Mouse (Mus musculus): ENCODE results near the gene Gab3. TPM values are rescaled to one million over a fixed set of nuclear protein-coding genes. Genes with fewer than 3 reads are reported as not detected.
"Not testable (repeated sequence)": the region's sequence is repeated elsewhere in the genome, so short reads cannot be mapped to it uniquely, and the experiment has no call there.

Gab3 gene
- polyA plus RNA-seq, 1 experiment = 1.5 TPM

DNA sequence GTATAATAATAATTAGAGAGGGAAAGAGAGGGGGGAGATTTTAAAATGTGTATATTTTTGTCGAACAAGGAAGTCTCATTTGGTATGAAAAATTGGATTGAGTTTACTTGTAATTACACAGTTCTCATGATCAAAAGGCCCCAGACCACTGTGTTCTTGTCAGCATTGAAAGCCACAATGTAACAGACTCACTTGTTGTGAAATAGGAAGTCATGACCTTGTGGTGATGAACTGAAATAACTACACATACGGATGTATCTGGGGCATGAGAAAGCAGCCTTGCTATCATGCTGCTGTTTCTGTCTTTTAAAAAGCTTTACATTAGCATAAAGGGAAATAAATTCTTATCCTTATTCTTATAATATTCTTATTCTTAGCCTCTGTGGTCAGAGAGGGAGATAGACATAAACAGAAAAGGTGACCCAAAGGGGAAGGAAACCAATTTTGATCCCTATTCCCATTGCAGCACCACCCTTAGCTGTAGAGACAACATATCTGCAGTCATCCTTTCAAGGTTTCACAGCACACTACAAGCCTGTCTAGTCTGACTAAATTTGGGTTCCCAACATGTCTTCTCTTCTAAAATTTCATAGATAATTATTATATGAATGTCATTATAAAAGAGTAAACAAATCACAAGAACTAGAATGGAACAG lies 29.0 kb downstream of the Gab3 start:
- TF ChIP-seq CTCF (IDR thresholded peaks at IDR 0.05; ENCODE audit: control insufficient read depth, insufficient read depth, insufficient replicate concordance, low read depth, low read length) = no peak
- no peak for TF ChIP-seq POLR2A (IDR thresholded peaks at IDR 0.05; ENCODE audit: control insufficient read depth, low read depth, low read length)
- Histone ChIP-seq H3K27ac (ENCODE audit: control insufficient read depth, insufficient read depth, low read depth, low read length) (no peak overlapping the region), H3K4me1 (ENCODE audit: control insufficient read depth, insufficient read depth, low read length) (no peaks in the 10 kb centered on the region), H3K4me3 (ENCODE audit: control insufficient read depth, low read depth, low read length) (no peak overlapping the region), H3K36me3 (ENCODE audit: control insufficient read depth, insufficient read depth, low read length) (no peaks in the 10 kb centered on the region), H3K27me3 (ENCODE audit: control insufficient read depth, insufficient read depth, low read length) (no peaks in the 10 kb centered on the region)

DNA sequence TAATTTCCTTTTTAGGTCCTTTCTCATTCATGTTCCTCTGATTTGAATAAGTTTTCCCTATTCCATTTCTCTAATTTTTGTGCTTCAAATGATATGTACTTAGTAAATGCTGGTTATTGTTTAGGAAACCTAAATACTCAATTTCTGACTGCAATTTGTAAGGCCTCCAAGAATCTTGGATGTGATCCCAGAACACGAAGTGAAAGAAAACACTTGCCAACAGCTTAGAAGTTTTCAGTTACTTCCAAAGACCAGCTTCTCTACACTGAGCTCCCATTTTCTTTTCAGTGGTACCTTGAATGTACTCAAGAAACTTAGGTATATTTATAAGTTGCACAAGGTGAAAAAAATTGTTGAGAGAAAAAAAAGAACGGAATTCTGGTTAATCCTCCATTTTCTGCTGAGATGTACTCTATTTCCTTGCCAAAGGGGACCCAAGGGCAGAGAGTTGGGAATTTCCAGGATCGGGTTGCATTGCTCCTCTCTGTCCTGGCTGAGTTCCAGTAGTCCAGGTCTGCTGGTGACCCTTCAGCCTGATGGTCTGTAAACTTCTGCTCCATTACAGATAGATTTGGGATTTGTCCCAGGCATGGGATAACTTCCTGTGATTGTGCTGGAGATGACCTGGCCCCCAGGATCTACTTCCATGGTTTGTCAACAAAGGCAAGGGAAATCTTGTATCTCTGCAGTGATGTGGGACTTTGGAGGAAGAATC lies 38.2 kb downstream of the Gab3 start:
- H3K27me3 ChIP-seq (ENCODE audit: control insufficient read depth, insufficient read depth, low read length) = no peaks in the 10 kb centered on the region
- TF ChIP-seq POLR2A (IDR thresholded peaks at IDR 0.05; ENCODE audit: control insufficient read depth, low read depth, low read length) (no peak), CTCF (IDR thresholded peaks at IDR 0.05; ENCODE audit: control insufficient read depth, insufficient read depth, insufficient replicate concordance, low read depth, low read length) (no peak)
- no peak overlapping the region for H3K4me3 ChIP-seq (ENCODE audit: control insufficient read depth, low read depth, low read length)

DNA sequence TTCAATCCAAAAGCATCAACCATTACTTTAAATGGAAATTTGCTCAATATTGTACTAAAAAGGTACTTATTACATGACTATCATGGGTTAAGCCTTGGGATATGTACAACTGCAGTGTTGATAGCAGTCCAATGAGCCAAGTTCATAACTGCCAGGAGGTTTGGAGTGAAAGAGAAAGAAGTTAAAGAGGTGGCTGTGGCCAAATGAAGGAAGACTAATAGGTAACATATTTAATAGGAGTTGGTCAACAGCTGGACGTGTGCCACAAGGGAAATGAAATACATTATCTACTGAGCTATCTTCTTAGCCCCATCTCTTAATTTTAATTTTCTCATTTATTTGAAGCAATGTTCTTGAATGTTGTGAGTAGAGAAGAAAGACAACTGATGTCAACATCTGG lies 39.3 kb downstream of the Gab3 start:
- Histone ChIP-seq H3K4me3 (ENCODE audit: control insufficient read depth, low read depth, low read length) (no peak overlapping the region), H3K27me3 (ENCODE audit: control insufficient read depth, insufficient read depth, low read length) (no peaks in the 10 kb centered on the region), H3K27ac (ENCODE audit: control insufficient read depth, insufficient read depth, low read depth, low read length) (no peak overlapping the region), H3K4me1 (ENCODE audit: control insufficient read depth, insufficient read depth, low read length) (no peaks in the 10 kb centered on the region), H3K36me3 (ENCODE audit: control insufficient read depth, insufficient read depth, low read length) (no peaks in the 10 kb centered on the region)
- no peak for TF ChIP-seq POLR2A (IDR thresholded peaks at IDR 0.05; ENCODE audit: control insufficient read depth, low read depth, low read length)
- no peak for TF ChIP-seq CTCF (IDR thresholded peaks at IDR 0.05; ENCODE audit: control insufficient read depth, insufficient read depth, insufficient replicate concordance, low read depth, low read length)

More for the DNA sequence above, 38.2 kb downstream of the Gab3 start:
- Histone ChIP-seq H3K4me1 (ENCODE audit: control insufficient read depth, insufficient read depth, low read length) (no peaks in the 10 kb centered on the region), H3K27ac (ENCODE audit: control insufficient read depth, insufficient read depth, low read depth, low read length) (no peak overlapping the region), H3K36me3 (ENCODE audit: control insufficient read depth, insufficient read depth, low read length) (no peaks in the 10 kb centered on the region)

DNA sequence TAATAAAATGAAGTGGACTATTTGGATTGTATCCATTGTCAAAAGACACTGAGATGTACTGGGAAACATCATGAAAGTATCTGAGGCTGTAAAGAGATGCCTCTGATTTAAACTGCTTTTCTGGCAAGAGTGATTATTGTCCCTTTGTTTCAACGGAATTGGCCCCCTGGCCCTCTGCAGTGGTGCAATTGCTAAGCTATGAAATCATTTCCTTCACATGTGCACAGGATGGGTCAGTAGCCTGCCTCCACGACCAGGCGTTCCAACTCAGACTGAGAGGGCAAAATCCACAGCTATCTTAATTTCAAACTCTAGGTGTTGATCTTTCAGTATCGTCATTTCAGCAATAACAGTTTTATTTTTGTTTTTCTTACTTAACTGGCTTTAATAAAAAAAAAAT lies 40.7 kb downstream of the Gab3 start:
- no peaks in the 10 kb centered on the region for H3K36me3 ChIP-seq (ENCODE audit: control insufficient read depth, insufficient read depth, low read length)
- H3K4me3 ChIP-seq (ENCODE audit: control insufficient read depth, low read depth, low read length) = no peak overlapping the region
- no peak overlapping the region for H3K27ac ChIP-seq (ENCODE audit: control insufficient read depth, insufficient read depth, low read depth, low read length)
- TF ChIP-seq POLR2A (IDR thresholded peaks at IDR 0.05; ENCODE audit: control insufficient read depth, low read depth, low read length) = no peak
- H3K4me1 ChIP-seq (ENCODE audit: control insufficient read depth, insufficient read depth, low read length) = no peaks in the 10 kb centered on the region
- H3K27me3 ChIP-seq (ENCODE audit: control insufficient read depth, insufficient read depth, low read length) = no peaks in the 10 kb centered on the region

DNA sequence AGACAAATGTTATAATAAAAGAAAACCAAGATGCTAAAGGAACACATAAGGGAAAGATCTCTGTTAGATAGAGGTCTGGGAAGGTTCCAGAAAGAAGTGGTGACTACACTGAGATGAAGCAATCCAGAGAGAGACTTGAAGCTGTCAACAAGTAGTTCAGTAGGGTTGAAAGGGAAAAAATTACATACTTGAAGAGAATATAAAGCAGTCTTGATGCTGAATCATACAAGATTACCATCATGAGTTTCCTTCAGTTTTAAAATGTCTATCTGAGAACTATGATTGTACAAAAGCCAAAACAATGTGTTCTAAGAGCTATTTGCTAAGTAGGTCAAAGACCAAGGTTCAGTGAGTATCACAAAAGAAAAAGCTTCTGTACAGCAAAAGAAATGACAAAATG lies 48.6 kb downstream of the Gab3 start:
- no peaks in the 10 kb centered on the region for H3K27me3 ChIP-seq (ENCODE audit: control insufficient read depth, insufficient read depth, low read length)
- no peak overlapping the region for H3K27ac ChIP-seq (ENCODE audit: control insufficient read depth, insufficient read depth, low read depth, low read length)
- TF ChIP-seq POLR2A (IDR thresholded peaks at IDR 0.05; ENCODE audit: control insufficient read depth, low read depth, low read length) (no peak), CTCF (IDR thresholded peaks at IDR 0.05; ENCODE audit: control insufficient read depth, insufficient read depth, insufficient replicate concordance, low read depth, low read length) (no peak)

DNA sequence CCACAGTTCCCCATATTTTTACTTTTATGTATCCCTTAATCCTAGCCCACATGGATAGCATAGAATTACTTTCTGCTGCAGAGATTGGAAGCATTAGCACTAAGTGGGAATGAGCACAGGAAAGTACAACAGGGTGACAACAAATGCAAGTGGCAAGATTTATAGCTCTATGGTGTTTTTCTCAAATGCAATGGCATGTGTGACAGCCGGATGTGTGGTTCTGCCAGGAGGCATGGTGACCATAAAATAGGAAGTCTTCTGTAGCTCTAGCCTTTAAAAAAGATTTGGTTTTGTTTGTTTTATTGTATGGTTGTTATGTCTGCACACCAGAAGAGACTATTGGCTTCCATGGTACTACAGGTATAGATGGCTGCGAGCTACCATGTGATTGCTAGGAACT lies 50.1 kb downstream of the Gab3 start:
- TF ChIP-seq CTCF (IDR thresholded peaks at IDR 0.05; ENCODE audit: control insufficient read depth, insufficient read depth, insufficient replicate concordance, low read depth, low read length) (no peak), POLR2A (IDR thresholded peaks at IDR 0.05; ENCODE audit: control insufficient read depth, low read depth, low read length) (no peak)
- H3K27me3 ChIP-seq (ENCODE audit: control insufficient read depth, insufficient read depth, low read length) = no peaks in the 10 kb centered on the region
- H3K4me3 ChIP-seq (ENCODE audit: control insufficient read depth, low read depth, low read length) = no peak overlapping the region
- no peaks in the 10 kb centered on the region for H3K36me3 ChIP-seq (ENCODE audit: control insufficient read depth, insufficient read depth, low read length)
- H3K27ac ChIP-seq (ENCODE audit: control insufficient read depth, insufficient read depth, low read depth, low read length) = no peak overlapping the region
- no peaks in the 10 kb centered on the region for H3K4me1 ChIP-seq (ENCODE audit: control insufficient read depth, insufficient read depth, low read length)

More for the DNA sequence above, 48.6 kb downstream of the Gab3 start:
- Histone ChIP-seq H3K4me1 (ENCODE audit: control insufficient read depth, insufficient read depth, low read length) (no peaks in the 10 kb centered on the region), H3K36me3 (ENCODE audit: control insufficient read depth, insufficient read depth, low read length) (no peaks in the 10 kb centered on the region), H3K4me3 (ENCODE audit: control insufficient read depth, low read depth, low read length) (no peak overlapping the region)

DNA sequence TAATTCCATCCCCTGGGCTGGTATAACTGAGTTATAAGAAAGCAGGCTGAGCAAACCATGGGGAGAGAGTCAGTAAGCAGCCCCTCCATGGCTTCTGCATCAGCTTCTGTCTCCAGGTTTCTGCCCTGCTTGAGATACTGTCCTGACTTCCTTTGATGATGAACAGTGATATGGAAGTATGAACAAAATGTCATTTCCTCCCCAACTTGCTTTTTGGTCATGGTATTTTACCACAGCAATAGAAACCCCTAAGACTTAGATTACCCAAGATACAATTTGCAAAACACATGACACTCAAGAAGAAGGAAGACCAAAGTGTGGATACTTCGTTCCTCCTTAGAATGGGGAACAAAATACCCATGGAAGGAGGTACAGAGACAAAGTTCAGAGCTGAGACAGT lies 51.2 kb downstream of the Gab3 start:
- not testable (repeated sequence) for H3K4me1 ChIP-seq (ENCODE audit: control insufficient read depth, insufficient read depth, low read length); H3K27me3 ChIP-seq (ENCODE audit: control insufficient read depth, insufficient read depth, low read length); H3K4me3 ChIP-seq (ENCODE audit: control insufficient read depth, low read depth, low read length); H3K27ac ChIP-seq (ENCODE audit: control insufficient read depth, insufficient read depth, low read depth, low read length); H3K36me3 ChIP-seq (ENCODE audit: control insufficient read depth, insufficient read depth, low read length)
